Mouse (Mus musculus) liver, embryonic 14.5 days (tissue): ENCODE results near the gene Cntn1.

Experiments
- CTCF ChIP-seq: IDR thresholded peaks from 2 replicates; pipeline ENCODE4 v1.5.1; 2016; ENCODE audit warnings: antibody characterized with exemption, low read depth, control low read depth
- EP300 ChIP-seq: IDR thresholded peaks from 2 replicates; pipeline ENCODE4 v1.6.1; 2016; ENCODE audit warnings: antibody characterized with exemption, low read depth

DNA sequence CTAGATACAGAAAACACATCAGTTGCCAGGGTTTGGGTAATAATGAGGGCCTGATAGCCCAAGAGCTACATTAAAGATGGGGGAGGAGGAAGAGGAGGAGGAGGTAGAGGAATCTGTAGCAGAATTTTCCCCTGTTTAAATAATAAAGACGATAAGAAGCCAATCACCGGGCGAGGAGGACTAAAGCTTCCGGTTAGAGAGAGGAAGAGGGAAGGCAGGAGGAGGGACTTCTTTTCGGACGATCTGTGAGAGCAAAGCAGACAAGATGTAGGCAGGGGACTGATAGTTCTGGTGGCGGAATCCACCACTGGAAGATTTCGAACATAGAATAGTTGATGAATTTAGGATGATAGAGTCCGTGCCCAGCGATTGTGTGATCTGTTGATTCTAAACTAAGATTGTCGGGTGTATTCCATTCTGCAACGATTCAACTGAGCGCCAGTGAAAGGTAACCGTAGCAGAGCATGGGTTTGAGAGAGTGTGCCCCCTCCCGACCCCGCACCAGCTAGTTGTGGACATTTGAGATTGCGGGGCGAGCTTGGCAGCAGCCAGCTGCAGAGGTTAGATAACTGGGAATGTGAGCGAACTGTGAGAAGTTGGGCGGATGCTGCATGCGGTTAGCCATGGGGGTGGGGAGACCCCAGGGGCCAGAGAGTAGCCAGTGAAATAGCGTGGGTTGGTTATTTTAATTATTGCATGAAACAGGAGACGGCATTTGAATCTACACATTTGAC lies 293.3 kb downstream of the Cntn1 start:
- TF ChIP-seq CTCF (no peak), EP300 (peak; percentile 76)
